Mouse (Mus musculus) ovary, adult 18-20 months (tissue): Measurements from ENCODE around the gene Adora2b.

ENCODE experiments used
- DNase-seq: peaks from one replicate; pipeline ENCODE4 v3.0.0; 2022; ENCODE audit warnings: low spot score, mixed read lengths

Gene Adora2b

DNA sequence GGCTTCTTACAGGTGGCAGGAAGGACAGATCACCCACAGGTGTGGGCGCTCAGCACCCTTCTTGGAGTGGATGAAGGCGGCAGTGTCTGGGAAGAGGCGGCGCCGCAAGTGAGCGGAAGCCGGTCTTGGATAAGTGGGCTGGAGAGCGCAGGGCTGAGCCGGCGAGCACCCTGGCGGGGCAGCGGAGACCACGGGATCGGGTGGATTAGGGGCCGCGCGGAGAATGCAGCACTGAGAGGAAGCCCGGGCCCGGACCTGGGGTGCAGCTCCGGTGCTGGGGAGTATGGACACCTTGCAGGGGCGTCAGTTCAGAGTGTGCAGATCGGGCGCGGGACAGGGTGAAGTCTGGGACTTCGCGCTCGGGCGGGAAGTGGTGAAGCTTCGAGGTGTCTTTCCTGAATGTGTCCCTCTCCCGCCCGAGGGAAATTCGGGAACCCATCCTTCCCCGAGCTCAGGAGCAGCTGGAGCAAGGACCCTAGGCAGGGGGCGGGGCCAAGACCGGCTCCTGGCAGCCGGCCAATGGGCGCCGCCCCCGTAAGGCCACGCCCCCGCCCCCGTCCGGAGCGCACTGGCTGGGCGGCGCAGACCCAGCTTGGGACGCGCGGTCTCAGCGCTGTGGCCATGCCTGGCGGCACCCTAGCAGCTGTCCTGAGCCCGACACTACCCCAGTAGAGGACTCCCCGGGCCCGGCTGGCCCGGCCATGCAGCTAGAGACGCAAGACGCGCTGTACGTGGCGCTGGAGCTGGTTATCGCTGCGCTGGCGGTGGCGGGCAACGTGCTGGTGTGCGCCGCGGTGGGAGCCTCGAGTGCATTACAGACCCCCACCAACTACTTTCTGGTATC lies at the start of gene Adora2b:
Gene Adora2b, plus strand, starts transcription at position 584 of the 844 bp plus-strand sequence.
- peak; percentile 35 for DNase-seq

DNA sequence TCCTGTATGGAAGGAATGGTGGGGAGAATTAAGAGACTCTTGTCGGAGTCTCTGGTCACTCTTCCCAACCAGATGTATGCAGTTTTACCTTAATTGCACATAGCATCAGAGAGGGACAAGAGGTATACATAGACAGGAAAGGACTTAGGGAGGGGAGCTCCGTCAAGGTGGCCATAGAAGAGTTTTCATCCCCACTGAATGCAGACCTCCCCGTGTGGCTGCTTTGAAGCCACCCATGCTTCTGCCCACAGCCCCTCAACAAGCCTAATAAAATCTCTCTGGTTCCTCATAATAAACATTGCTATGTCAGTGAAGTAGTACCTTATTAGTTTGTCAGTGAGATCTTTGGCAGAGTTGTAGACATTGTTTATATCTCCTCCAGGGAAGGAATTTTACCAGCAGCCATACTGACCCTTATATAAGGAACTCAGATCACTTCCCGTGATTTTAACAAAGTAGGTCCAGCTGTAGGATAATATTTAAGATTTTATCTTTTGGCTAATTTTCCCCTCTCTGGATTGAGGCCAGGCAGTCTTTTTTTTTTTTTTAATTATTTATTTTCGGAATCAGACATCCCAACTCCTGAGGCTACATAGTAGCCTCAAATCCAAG lies 47.8 kb upstream of the Adora2b start:
- DNase-seq, result no peak

DNA sequence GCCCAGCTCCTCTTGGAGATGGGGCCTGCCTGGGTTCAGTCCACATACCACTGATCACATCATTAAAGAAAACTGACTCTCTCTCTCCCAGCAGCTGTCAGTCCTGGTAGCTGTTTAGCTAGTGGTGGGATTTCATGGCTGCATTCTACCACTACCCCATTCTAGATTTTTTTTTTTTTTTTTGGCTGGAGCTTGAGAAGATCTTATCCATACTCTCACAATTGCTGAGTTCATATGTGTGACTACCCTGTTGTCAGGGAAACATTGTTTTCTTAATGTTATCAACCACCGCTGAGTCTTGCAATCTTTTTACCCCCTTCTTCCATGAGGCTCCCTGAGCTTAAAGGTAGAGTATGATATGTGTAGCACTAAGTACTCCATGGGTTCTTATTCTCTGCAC lies 46.1 kb upstream of the Adora2b start:
- DNase-seq, result no peak

DNA sequence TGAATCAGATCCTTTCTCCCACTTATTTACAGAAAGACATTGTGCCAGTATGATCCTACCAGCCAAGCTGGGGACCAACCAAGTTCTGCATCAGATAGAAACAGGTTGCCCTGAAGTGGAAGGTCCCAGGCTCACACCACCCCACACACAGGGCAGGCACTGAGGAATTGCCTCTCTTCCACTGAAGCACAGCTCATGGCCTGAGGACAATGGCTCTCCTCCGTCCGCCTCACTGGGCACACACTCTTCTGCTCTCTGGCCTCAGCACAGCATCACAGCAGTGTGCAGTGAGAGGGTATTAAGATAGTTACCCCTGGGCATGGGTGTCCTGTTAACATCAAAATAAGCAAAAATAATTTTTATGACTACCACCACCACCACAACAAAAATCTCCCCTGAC lies 39.7 kb upstream of the Adora2b start:
- no peak for DNase-seq

DNA sequence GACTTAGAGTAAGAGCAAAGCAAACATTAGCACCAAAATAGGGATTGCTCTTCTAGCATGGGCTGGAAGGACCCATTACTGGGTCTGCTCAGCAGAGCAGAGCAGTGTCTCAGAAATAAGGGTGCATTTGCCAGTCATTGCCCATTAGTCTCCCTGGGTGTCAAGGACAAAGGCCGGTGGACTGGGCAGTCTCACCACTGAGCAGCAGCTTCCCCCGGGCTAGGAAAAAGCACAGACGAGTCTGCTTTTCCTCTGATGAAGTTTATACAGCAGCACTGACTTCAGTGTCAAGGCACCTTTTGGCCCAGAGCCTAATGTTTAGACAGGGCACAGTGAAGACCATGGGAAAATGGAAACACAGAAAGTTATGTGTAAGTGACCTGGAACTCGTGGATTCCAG lies 38.9 kb upstream of the Adora2b start:
- no peak for DNase-seq

DNA sequence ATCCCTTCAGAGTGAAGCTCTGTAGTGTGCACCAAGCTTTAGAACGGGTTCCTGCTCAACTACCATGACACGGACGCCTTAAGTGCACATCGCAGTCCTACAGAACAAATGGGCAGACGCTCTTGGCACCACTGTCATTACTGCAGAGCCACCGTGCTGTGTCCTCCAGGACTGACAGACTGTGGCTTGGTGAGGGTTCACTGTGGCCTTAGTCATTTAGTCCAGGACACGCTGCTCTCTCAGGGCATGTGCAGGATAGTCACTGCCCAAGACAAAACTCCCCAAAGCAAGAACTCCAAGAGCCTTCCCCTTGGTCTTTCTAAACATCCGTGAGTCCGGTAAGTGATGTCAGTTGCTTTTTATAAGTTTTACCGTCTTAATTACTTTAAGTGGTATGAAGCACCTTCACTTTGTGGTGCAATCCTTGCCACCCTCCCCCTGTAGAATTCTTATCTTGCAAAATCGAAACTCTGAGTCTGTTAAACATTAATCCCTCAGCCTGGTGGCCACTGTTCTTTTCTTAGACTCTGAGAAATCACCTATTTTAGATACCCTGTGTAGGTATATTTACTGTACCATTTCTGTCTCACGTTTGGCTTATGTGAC lies 35.3 kb upstream of the Adora2b start:
- DNase-seq, result no peak

DNA sequence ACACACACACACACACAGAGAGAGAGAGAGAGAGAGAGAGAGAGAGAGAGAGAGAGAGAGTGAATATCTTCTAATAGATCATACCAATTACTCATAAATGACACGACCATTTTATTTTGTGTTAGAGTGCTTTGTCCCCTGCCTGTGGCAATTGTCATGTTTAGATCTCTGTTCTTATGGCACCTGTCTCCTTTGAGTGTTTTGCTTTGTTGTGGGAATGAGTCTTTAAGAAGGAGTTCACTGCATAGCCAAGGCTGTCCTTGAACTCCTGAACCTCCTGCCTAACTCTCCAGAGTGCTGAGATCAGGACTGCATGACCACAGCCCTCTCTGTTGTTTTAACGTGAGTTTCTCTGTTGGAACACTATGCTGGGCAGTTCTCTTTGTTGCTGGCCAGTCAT lies 33.7 kb upstream of the Adora2b start:
- no peak for DNase-seq

DNA sequence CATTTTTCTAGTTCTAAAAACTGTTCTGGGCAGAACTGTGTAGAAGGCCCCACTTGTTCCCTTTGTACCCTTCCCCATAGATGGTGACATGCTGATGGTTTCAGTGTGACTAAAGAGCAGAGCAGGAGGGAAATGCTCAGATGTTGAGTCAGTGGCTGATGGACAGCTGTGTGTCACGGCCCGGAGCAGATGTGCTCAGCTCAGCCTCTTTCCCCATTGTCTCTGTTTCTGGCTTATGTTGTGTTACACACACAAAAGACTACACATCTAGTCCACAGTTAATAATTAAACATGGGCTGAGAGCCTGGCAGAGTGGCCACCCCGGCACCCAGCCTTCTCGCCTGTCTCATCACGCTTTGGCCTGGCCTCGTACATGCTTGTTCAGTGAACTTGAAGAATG lies 31.0 kb upstream of the Adora2b start:
- no peak for DNase-seq

DNA sequence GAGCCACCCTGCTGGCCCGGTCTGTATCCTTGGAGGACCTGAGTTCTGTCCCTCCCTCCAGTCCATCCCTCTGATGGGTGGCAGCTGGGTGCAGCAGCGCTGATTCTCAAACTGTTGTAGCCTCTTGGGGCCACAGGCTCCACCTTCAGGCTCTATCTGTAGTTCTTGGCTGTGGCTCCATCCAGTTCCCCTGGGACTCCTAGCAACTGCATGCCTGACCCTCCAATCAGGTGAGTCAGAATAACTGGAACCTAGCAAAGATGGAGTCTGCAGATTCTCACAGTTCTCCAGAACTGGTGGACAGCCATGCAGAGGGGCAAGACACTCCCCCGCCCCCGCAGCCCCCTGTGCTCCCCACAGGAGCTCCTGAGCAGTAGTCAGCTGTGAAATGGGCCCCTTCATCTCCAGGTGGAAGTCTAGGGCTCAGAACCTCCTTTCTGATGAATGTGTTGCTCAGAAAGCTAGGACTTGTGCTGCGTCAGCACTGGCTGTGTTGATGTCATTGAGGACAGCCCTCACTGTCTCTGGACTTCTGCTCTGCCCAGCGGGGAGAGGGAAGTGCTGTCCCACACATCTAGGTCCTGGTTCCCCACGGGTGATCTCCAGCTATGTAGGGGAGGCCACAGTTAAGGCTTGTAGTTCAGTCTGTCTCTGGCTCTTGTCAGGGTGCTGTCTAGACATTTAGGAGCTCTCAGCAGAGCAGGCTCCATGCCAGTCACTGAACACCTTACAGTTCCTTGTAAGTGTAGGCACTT lies 27.9 kb upstream of the Adora2b start:
- no peak for DNase-seq

DNA sequence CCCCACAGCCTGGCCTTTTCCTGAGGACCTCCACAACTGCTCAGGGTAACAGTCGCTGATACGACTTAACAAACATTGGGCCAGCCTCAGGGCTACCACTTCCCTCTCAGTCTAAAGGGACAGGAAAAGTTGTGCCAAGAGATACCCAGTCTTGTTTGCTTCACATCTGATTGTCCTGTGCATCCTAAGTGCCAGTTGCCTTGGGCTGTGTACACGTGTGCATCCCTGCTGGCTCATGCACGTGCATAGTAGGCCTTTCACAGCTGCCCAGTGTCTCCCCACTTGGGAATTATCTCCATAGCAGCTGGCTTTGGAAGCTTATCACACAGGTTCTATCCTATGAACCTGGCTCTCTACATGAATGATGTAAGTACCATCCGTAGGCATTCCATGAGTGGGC lies 25.4 kb upstream of the Adora2b start:
- no peak for DNase-seq

DNA sequence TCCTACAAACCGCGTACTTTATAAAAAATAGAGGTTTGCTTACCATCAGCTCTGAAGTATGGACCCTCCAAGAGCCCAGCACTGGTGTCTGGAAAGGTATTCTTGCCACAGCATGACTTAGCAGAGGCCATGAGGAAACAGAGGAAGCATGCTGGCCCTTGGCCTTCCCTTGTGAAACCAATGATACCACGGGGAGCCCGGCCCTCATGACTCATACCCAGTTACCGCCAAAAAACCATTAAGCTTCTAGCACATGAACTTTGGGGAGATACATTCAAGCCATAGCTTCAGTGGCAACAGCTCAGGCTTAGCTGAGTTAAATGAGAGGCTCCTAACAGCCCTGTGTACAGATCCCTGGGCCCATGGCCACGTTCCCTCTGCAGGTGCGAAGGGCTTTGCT lies 24.8 kb upstream of the Adora2b start:
- DNase-seq, result no peak

DNA sequence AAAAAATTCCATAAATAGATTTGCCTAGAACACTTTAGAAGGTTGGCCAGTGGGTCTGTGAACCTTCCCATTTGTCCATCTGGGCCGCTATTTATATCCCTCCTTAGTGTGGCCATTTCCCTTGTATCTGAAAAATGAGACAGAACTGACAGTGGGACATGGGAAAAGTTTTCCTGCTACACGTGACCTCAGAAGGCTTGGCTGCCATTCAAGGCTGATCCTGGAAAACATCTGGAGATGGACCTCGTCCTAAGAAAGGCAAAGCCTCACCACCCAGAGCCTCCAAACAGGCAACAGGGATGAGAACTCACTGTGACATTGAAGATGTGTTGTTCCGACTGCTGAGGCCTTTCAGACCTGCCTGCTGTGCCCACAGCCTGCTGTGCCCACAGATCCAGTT lies 24.0 kb upstream of the Adora2b start:
- peak; percentile 31 for DNase-seq

DNA sequence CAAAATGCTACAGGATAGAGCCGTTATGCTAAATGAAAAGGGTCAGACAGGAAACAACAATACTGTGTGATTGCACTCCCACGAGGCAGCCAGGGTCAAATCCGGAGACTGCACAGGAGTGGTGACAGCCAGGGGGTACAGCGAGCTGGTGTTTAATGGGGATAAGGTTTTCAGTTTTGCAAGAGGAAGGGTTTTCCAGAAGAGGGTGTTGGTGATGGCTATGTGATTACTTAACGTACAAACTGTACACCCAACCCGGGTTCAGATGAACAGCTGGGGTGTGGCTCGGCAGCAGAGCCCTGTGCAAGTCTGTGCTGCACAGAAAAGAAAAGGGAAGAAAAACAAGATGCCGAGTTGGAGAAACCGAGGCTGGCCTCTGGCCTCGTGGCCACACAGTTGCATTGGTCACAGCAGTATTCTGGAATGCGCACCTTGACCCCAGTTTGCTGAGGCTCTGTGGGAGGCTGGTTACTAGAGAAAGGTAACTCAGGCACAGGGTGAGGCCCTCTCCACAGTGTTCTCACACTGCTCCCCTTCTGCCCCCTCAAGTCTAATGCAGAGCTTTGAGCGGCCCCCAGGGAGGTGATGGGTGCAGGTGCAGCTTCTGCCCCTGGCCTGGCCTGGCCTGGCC lies 8.0 kb upstream of the Adora2b start:
- no peak for DNase-seq

DNA sequence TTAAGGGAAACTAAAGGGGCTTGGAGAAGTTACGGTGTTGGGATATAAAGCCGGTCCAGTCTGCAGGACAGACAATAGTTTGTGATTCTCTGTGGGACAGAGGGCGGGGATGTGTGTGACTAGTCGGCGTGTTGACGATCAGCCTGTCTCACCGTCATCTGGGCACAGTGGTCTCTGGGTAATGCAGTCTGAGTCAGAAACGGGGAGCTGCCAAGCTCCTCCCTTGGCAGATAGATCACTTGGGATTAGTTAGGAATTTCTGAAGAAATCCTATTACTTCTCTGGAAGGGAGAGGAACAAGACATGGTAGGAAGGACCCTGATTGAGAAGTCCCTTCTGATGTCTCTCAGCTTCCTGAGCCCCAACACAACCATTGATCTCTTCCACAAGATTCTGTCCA lies 4.9 kb upstream of the Adora2b start:
- no peak for DNase-seq

DNA sequence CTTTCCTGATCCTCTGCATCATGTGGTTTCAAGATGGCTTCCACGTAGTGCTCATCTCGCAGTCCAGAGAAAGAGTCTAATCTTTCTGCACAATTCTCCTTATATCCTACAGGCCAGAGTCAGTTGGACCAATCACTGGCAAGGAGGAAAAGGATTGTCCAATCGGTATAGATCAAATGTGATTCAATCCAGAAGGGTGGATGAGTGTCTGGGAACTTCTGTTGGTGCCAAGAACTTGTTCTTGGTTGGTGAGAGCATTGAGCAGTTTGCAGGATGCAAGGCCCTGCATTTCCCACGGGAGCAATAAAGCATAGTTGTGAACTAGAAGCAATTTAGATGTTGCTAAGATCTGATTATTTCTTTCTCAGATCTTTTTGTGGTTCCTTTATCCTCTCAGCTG lies 4.3 kb upstream of the Adora2b start:
- DNase-seq, result no peak

DNA sequence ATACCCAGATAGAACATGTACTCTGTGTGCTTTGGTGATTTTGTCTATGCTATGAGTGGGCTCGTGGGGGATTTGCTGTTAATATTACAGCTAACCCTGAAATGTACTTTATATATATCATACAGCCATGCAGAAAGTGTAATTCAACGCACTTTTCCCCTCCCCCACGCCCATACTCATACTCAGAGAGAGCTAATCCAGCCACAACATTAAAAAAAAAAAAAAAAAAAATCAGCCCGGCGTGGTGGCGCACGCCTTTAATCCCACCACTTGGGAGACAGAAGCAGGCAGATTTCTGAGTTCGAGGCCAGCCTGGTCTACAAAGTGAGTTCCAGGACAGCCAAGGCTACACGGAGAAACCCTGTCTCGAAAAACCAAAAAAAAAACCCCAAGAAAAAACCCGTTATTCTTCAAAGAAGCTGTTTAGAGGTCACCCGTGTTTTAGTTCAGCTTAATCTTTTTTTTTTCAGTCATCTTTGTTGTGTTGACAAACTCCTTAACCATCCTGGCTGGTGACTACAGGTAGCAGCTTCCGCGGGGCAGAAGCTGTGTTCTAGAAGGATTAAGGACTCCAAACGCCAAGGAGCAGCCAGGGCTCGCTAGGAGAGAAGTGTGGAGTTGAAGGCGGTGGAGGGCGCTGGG lies 904 bp upstream of the Adora2b start:
- DNase-seq, result no peak

DNA sequence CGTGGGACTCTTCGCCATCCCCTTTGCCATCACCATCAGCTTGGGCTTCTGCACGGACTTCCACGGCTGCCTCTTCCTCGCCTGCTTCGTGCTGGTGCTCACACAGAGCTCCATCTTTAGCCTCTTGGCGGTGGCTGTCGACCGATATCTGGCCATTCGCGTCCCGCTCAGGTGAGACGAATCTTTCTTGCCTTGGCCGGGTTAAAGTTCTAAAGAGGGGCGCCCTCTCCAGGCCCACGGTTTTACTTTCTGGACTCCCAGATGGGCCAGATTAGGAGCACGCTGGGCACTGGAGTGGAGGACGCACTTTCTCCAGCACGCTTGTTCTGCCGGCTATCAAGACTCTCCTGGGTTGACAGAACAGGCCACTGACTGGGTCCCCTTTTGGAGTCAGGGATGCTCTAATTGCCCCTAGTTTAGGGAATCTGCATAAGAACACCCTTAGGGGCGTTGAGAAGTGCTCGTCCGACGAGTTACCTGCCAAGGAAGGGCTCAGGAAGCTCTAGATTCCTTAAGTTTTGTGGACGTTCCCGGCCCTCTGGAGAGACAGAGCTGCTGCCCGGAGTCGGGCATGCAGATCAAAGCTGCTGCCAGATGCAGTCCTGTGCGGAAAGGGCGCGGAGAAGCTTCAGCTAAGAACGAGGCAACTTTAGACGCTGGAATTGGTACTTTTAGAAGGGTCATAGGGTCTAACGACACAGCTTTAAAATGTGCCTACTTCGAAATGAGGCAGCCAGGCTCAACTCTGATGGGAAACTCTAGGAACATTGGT lies 668 bp downstream of the Adora2b start:
- DNase-seq, result no peak

DNA sequence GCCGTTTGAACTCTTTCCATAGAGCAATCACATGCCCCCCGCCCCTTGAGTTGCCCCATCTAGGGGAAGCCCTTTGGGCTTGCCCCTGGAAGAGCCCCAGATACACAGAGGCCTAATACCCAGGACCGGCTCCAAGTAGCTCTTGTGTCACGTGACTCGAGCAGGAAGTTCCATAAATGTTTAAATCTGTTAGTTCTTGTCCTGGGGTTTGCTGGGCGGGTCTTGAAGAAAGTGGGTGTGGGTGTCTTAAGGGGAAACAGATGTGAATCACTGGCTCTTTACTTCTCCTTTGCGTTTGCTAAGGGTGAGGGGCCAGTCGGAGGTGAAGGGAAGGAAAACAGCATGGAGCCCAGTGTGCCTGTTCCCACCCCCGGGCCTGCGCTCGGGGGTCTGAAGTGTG lies 2.3 kb downstream of the Adora2b start:
- DNase-seq, result no peak

DNA sequence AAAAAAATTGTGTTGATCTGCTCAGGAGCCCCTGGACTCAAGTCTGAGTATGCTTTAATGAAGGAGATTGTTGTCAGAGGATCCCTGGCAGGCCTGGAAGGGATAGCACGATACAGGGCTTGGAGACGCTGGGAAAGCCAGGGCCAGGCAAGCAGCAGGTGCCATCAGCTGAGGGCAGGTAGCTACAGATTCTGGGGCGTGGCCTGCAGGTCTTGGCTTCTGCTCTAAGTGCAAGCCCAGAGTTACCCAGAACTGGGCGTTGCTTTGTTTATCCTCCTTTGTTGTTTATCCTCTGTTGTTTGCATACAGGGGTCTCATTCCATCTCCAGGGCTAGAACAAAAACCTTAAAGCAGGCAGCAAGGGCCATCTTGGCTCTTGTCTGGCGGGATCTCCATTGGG lies 4.6 kb downstream of the Adora2b start:
- no peak for DNase-seq

DNA sequence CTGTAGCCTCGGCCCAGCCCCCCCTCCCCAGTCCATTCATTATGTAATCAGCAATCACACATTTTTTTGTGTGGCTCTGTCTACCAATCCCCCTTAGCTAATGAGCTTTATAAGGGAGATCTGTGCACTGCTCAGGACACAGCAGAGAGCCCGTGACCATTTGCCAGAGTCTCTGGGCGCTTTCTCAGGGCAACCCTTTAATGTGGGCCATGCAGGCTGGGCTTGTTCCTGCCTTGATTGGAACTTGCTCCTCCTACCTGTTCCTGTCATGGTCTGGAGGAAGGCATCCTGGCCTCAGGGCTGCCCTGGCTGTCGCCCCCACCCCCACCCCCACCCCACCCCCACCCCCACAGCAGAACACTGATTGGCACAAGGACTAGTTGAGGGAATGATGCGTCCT lies 10.4 kb downstream of the Adora2b start:
- no peak for DNase-seq

DNA sequence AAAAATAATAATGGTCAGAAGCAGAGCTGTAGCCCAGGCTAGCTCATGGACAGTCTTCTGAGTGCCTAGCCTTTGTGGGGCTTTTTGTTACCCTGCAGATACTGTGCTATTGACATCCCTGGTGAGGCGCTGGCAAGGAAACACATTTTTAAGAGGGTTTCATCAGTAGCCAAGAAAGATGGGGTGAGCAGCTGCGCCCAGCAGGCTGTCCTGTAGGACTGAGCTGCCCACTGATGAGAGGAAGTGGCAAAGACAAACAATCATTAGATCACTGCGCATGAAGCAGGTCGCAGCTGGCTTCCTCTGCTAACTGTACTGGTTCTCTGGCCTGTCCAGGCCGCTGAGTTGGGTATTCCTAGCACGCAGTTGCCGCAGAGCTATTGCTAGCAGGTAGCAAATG lies 14.8 kb downstream of the Adora2b start:
- no peak for DNase-seq
